Mouse (Mus musculus): ENCODE measurements around the gene Tmem151a. TPM values are rescaled to one million over a fixed set of nuclear protein-coding genes. Genes with fewer than 3 reads are reported as not detected.
A peak's percentile ranks its signal among the peaks of the same experiment; 100 is the strongest.

Tmem151a gene
- polyA plus RNA-seq, 1 experiment from 2014 or later, result 4.4 TPM

DNA sequence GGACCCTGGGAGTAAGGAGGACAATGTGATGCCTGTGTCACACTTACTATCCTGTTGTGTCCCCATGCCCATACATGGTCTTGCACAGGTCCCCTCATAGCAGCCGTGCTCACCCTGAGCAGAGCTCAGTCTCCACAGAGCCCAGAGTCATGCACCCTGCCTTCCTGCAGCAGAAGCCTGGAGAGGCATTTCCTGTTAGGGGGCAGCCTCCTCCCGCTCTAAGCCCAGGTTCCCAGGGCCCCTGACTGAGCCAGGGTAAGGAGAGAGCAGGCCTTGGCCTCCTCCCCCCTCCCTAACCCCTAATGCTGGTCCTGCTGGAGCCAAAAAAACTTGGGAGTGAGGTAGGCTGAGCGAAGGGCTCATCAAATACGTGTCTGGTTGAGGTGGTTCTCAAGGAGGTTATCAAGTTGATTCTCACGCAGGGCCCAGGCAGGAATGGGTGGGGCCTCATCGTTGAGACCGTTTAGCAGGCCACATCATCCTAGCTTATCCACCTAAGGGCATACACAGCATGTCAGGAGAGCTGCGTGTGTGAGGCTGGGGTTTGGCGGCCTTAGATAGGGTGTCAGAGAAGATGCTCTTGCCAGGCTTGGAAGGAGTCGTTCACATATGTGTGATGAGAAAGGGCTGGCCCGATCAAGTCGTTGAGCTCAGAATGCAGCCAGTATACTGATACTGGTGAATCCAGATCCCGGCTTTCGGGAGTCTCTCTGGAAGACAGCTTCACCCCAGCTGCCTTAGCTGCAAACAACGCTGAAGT is 18.1 kb downstream of the Tmem151a start:
- peak; percentile 2 for ATAC-seq (ENCODE audit: insufficient read depth)
- Histone ChIP-seq H3K9me3 (ENCODE audit: low read depth, low read length) (no peaks in the 10 kb centered on the region), H3K9ac (peak overlapping the region; percentile 76), H3K36me3 (ENCODE audit: insufficient read depth) (no peaks in the 10 kb centered on the region), H3K4me3 (ENCODE audit: low read depth, low read length) (peak overlapping the region; percentile 62), H3K4me2 (peak overlapping the region; percentile 77), H3K27ac (ENCODE audit: low read depth) (peak overlapping the region; percentile 95), H3K27me3 (ENCODE audit: insufficient read depth, low read length) (peaks cover 32% of the 10 kb centered on the region; the same call in 1 of the 2 replicates), H3K4me1 (ENCODE audit: insufficient read depth) (peaks cover 27% of the 10 kb centered on the region)
- 4% methylated on average over 15 of the region's 15 CpGs for WGBS
- no peak for TF ChIP-seq CTCF (IDR thresholded peaks at IDR 0.05; ENCODE audit: low read depth)
- DNase-seq, result peak; percentile 77

DNA sequence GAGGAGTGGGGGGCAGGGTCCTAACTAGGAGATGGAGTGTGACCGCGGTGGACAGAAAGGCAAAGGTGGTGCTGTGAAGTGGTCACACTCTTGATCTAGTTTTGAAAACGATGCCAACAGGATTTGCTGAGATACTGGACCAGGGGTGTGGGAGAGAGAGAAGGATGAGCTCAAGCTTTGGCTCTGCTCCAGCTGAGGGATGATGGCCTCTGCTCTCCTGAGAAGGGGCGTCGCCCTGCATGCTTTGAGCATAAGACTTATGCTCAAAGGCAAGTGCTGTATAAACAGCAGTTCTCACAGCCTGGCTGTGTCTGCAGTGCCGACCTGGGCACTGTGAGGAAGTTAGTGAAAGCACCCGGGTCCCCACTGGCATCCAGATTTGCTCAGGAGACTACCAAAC is 20.2 kb downstream of the Tmem151a start:
- Histone ChIP-seq H3K4me1 (ENCODE audit: insufficient read depth) (peaks cover 36% of the 10 kb centered on the region), H3K36me3 (ENCODE audit: insufficient read depth) (no peaks in the 10 kb centered on the region), H3K4me3 (ENCODE audit: low read depth, low read length) (no peak overlapping the region), H3K9me3 (ENCODE audit: low read depth, low read length) (no peaks in the 10 kb centered on the region), H3K4me2 (0 out of 2 replicates have a peak overlapping the region, but pooled peaks have one; percentile 10), H3K27ac (ENCODE audit: low read depth) (peak overlapping the region; percentile 2; the same call in 1 of the 2 replicates), H3K9ac (no peak overlapping the region), H3K27me3 (ENCODE audit: insufficient read depth, low read length) (peaks cover 24% of the 10 kb centered on the region; the same call in 1 of the 2 replicates)
- 27% methylated on average over 7 of the region's 7 CpGs for WGBS
- TF ChIP-seq CTCF (IDR thresholded peaks at IDR 0.05; ENCODE audit: low read depth), result no peak
- DNase-seq (peak; percentile 69), ATAC-seq (ENCODE audit: insufficient read depth) (no peak)

DNA sequence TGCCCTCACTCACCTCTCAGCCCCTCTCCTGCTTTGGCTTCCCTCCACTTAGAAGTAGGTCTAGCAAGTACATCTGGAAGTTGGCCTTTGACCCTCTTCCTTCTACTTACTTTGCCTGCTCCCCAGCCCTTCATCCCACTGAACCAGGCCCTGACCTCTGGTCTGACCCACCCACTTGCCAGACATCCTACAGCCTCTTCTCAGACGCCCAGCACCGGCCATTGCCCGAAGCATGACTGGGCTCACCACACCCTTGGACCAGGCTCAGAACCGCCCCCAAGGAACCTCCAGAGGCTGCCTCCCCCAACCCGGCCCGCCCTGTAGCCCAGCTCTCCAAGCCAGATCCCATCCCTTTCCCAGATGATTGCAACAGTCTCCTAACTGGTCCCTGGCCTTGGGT is 22.9 kb downstream of the Tmem151a start:
- ATAC-seq (ENCODE audit: insufficient read depth) (no peak), DNase-seq (no peak)
- peaks cover 53% of the 10 kb centered on the region for H3K4me1 ChIP-seq (ENCODE audit: insufficient read depth)
- H3K4me3 ChIP-seq (ENCODE audit: low read depth, low read length), result no peak overlapping the region
- H3K9ac ChIP-seq, result no peak overlapping the region
- TF ChIP-seq CTCF (IDR thresholded peaks at IDR 0.05; ENCODE audit: low read depth), result no peak
- no peaks in the 10 kb centered on the region for H3K36me3 ChIP-seq (ENCODE audit: insufficient read depth)
- no peak overlapping the region for H3K27ac ChIP-seq (ENCODE audit: low read depth)
- peaks cover 7% of the 10 kb centered on the region; the same call in 1 of the 2 replicates for H3K27me3 ChIP-seq (ENCODE audit: insufficient read depth, low read length)
- no peaks in the 10 kb centered on the region for H3K9me3 ChIP-seq (ENCODE audit: low read depth, low read length)
- H3K4me2 ChIP-seq, result no peak overlapping the region
- WGBS, result 68% methylated on average over 6 of the region's 6 CpGs

DNA sequence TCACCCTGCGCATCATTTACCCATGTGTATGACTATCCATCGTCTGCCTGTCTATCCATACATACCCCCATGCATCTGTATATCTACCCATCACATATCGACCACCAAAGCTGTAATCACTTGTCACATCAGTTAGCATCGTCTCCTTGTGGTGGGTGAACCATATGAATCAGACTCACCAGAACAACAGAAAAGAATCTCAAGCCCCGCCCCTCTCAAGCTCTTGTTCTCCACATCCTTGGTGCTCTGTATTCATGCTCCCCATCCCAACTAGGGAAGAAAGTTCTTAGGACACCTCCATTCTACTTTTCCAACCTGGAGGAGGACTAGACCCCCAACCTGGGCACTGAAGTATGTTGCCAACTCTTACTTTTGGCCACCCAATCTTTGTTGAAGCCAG is 23.3 kb downstream of the Tmem151a start:
- Histone ChIP-seq H3K4me1 (ENCODE audit: insufficient read depth) (peaks cover 50% of the 10 kb centered on the region), H3K4me3 (ENCODE audit: low read depth, low read length) (no peak overlapping the region), H3K27ac (ENCODE audit: low read depth) (no peak overlapping the region), H3K9me3 (ENCODE audit: low read depth, low read length) (no peaks in the 10 kb centered on the region), H3K4me2 (no peak overlapping the region), H3K36me3 (ENCODE audit: insufficient read depth) (no peaks in the 10 kb centered on the region), H3K27me3 (ENCODE audit: insufficient read depth, low read length) (peaks cover 3% of the 10 kb centered on the region; the same call in 1 of the 2 replicates), H3K9ac (no peak overlapping the region)
- 75% methylated on average over 5 of the region's 5 CpGs for WGBS
- TF ChIP-seq CTCF (IDR thresholded peaks at IDR 0.05; ENCODE audit: low read depth), result no peak
- ATAC-seq (ENCODE audit: insufficient read depth), result no peak
- no peak for DNase-seq

DNA sequence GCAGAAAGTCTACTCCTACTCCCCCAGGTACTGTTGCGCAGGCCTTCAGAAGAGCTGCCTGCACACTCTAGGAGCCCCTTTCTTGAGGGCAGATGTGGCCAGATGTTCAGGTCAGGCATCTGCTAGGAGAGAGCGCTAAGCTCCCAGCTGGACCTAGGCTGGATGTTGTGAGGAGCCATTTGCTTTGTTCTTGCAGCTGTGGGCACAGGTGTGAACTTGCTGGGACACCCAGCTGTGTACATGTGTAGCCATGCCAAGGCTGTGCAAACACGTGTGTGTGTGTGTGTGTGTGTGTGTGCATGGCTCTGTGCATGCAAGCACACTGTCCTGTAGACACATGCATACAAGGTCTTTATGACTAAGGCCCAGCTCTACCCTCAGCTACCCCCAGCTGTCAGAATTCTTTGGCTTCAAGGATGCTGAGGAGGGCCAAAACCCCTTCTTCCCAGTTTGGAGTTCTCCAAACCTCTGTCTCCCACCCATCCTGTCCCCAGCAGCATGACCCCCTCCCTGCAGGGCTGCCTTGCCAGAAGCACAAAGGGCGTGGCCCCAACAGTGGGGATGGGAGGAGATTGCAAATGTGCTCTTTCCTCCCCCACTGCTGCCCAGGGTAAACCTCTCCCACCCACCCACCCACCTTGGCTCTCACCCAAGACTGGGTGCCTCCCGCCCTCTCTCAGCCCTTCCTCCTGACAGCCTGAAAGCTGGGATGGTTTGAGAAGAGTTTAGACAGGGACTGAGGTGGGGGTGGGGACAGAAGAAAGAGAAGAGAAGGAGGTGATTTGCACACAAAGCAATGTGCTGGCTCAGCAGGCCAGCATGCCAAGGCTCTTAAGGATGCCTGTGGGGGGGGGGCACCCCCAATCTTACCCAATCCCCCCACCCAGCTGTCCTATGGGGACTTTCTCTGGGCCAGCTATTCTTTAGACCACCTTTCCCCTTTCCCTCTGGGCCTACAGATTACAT is 24.7 kb downstream of the Tmem151a start:
- peak overlapping the region; percentile 90 for H3K27ac ChIP-seq (ENCODE audit: low read depth)
- H3K36me3 ChIP-seq (ENCODE audit: insufficient read depth), result no peaks in the 10 kb centered on the region
- no peak for TF ChIP-seq CTCF (IDR thresholded peaks at IDR 0.05; ENCODE audit: low read depth)
- H3K9ac ChIP-seq, result no peak overlapping the region
- peak overlapping the region; percentile 25; the same call in 1 of the 2 replicates for H3K4me2 ChIP-seq
- WGBS, result 22% methylated on average over 5 of the region's 5 CpGs
- peak; percentile 48 for ATAC-seq (ENCODE audit: insufficient read depth)
- DNase-seq, result peak; percentile 84
- peaks cover 49% of the 10 kb centered on the region for H3K4me1 ChIP-seq (ENCODE audit: insufficient read depth)
- no peaks in the 10 kb centered on the region for H3K27me3 ChIP-seq (ENCODE audit: insufficient read depth, low read length)
- no peak overlapping the region for H3K4me3 ChIP-seq (ENCODE audit: low read depth, low read length)
- no peaks in the 10 kb centered on the region for H3K9me3 ChIP-seq (ENCODE audit: low read depth, low read length)

DNA sequence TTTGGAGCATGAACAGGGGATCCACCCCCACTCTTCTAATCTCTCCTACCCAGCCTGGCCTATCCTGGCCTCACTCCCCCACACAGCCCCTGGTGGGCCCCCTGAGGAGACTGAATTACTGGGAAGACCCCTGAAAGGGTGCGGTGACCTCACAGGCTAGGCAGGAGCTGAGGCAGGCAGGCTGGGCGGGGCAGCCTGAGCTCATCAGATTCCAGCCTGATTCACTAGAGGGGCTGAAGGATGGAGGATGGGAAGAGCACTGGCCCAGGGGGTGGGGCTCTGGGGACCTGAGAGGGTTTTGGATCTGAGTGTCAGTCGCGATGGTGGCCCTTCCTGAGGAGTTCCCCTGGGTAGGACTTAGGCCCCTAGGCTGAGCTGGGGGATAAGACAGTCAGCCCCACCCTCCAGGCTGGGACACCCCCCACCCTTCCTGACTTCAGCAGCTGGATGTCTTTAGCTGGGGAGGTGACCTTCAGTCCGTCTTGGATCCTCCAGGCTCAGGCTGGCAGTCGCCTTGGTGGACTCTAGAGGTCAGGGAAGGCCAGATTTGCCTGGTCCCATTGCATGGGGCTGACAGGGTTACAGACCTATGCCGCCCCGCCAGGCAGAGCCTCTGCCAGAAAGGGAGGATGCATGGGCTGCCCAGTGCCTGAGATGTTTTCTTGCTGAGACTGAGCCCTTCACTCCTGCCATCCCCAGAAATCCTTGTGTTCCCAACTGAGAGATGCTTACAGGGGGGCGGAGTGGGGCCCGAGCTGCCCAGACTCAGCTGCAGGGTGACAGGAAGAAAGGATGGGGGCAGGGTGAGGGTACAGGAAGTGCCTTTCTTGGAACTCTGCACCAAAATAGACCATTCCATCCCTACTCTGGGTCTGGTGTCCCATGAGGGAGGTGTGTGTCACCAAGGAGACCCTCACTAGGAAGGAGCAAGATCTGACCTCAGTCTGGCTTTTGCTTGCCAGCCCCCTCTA is 26.2 kb downstream of the Tmem151a start:
- Histone ChIP-seq H3K9me3 (ENCODE audit: low read depth, low read length) (no peaks in the 10 kb centered on the region), H3K4me3 (ENCODE audit: low read depth, low read length) (no peak overlapping the region), H3K27ac (ENCODE audit: low read depth) (peak overlapping the region; percentile 90), H3K4me1 (ENCODE audit: insufficient read depth) (peaks cover 40% of the 10 kb centered on the region), H3K27me3 (ENCODE audit: insufficient read depth, low read length) (no peaks in the 10 kb centered on the region), H3K4me2 (peak overlapping the region; percentile 41), H3K9ac (peak overlapping the region; percentile 28; the same call in 1 of the 2 replicates), H3K36me3 (ENCODE audit: insufficient read depth) (no peaks in the 10 kb centered on the region)
- peak; percentile 52 for ATAC-seq (ENCODE audit: insufficient read depth)
- WGBS, result 8% methylated on average over 10 of the region's 10 CpGs
- no peak for TF ChIP-seq CTCF (IDR thresholded peaks at IDR 0.05; ENCODE audit: low read depth)
- peak; percentile 69 for DNase-seq
